Mouse (Mus musculus) midbrain, postnatal 0 days (tissue): ENCODE data around the gene Taf9. TPM values are rescaled to one million over a fixed set of nuclear protein-coding genes. Genes with fewer than 3 reads are reported as not detected.
A peak's percentile ranks its signal among the peaks of the same experiment; 100 is the strongest.

ENCODE experiments used
- ATAC-seq: fragments of 200-750 bp; cut with Nextera tagmentation; 2 replicates; pipeline ENCODE4 v1.8.0; 2017; ENCODE audit warnings: moderate number of reproducible peaks, mild to moderate bottlenecking, moderate TSS enrichment, moderate library complexity; ENCODE audit not compliant: low FRiP score
- DNase-seq: peaks from one replicate; pipeline ENCODE4 v3.0.0-alpha.2; 2015; ENCODE audit warnings: low spot score
- H3K27ac ChIP-seq: fragments of 300-500 bp; sonication (generic); 2 replicates; pipeline ENCODE4 v1.5.1; 2014; ENCODE audit warnings: low read depth, mild to moderate bottlenecking, low read length, mixed read lengths
- H3K27me3 ChIP-seq: fragments of 300-500 bp; sonication (generic); 2 replicates; pipeline ENCODE4 v1.6.1; 2014; ENCODE audit warnings: low read length, control low read depth, mixed read lengths; ENCODE audit not compliant: insufficient read depth
- H3K36me3 ChIP-seq: fragments of 300-500 bp; sonication (generic); 2 replicates; pipeline ENCODE4 v1.6.1; 2014; ENCODE audit warnings: low read length, control low read depth, mixed read lengths; ENCODE audit not compliant: insufficient read depth
- H3K4me1 ChIP-seq: fragments of 300-500 bp; sonication (generic); 2 replicates; pipeline ENCODE4 v1.6.1; 2014; ENCODE audit warnings: mild to moderate bottlenecking, control low read depth, antibody characterized with exemption, low read length, mixed read lengths; ENCODE audit not compliant: insufficient read depth
- H3K4me2 ChIP-seq: fragments of 300-500 bp; sonication (generic); 2 replicates; pipeline ENCODE4 v1.6.1; 2014; ENCODE audit warnings: low read depth, mild to moderate bottlenecking, low read length, mixed read lengths; ENCODE audit not compliant: poor library complexity, severe bottlenecking
- H3K4me3 ChIP-seq: fragments of 300-500 bp; sonication (generic); 2 replicates; pipeline ENCODE4 v1.5.1; 2014; ENCODE audit warnings: low read depth, mild to moderate bottlenecking, low read length, moderate library complexity
- H3K9ac ChIP-seq: fragments of 300-500 bp; sonication (generic); replicated peaks from 2 replicates; pipeline ENCODE4 v1.6.1; 2014; ENCODE audit warnings: mild to moderate bottlenecking, low read length, moderate library complexity, mixed read lengths; ENCODE audit not compliant: poor library complexity, severe bottlenecking
- H3K9me3 ChIP-seq: fragments of 300-500 bp; sonication (generic); 2 replicates; pipeline ENCODE4 v1.6.1; 2016; ENCODE audit warnings: low read length, control low read depth
- CTCF ChIP-seq: IDR thresholded peaks from 2 replicates; pipeline ENCODE4 v1.5.1; 2016; ENCODE audit warnings: antibody characterized with exemption, mild to moderate bottlenecking
- WGBS: fragments of 180-500 bp; shearing (Covaris S2); extraction: QIAGEN DNeasy Blood & Tissue Kit; methylation state at CpG from one replicate; pipeline ENCODE4 v1.1.7; 2014; 5-methylcytosine and 5-hydroxymethylcytosine counted together
- polyA plus RNA-seq: library from polyadenylated mRNA; unstranded; fragments of >200 nt; fragmentation: Nextera tagmentation; extraction: Ambion mirVana; gene quantifications from 2 replicates; pipeline ENCODE4 v1.2.1, GENCODE M21; 2015
- total RNA-seq: library from RNA; depleted of rRNA; stranded (reverse); fragments of >200 nt; gene quantifications from 2 replicates; pipeline ENCODE4 v1.2.3, GENCODE M21; 2014

The Taf9 gene
- total and polyA plus RNA-seq, 2 experiments from 2014 or later = 41.5 to 51.3 TPM

GRCm38 (mm10) chr13:100681615-100682014 is 30.2 kb downstream of the Taf9 start:
- 89% methylated on average over 8 of the region's 8 CpGs for WGBS

DNA sequence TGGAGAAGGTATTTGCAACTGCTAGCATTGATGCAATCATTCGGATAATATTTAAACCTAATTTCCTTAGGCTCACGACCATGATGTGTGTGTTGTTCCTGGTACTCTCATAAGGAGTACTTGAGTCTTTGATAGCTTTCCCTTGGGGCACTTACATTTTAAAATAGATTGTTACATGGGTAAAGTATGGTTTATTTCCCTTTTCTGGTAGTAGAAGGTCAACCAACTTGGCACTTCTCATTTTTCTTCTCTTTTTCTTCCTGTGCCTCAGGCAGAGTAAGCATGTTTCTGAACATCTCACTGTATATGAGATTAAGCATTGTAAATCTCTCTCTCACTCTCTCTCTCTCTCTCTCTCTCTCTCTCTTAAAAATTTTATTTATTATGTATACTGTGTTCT is 31.5 kb downstream of the Taf9 start:
- Histone ChIP-seq H3K27me3 (no peaks in the 10 kb centered on the region), H3K9ac (no peak overlapping the region), H3K9me3 (no peaks in the 10 kb centered on the region), H3K4me1 (no peaks in the 10 kb centered on the region), H3K4me2 (no peak overlapping the region), H3K27ac (no peak overlapping the region), H3K4me3 (no peak overlapping the region), H3K36me3 (no peaks in the 10 kb centered on the region)
- 91% methylated on average over 2 of the region's 2 CpGs for WGBS
- no peak for TF ChIP-seq CTCF
- ATAC-seq = no peak
- no peak for DNase-seq

More at GRCm38 (mm10) chr13:100681615-100682014, 30.2 kb downstream of the Taf9 start:
- no peak overlapping the region for H3K4me2 ChIP-seq
- DNase-seq = no peak
- ATAC-seq = no peak
- no peak overlapping the region for H3K27ac ChIP-seq
- no peaks in the 10 kb centered on the region for H3K4me1 ChIP-seq
- H3K27me3 ChIP-seq = no peaks in the 10 kb centered on the region
- H3K36me3 ChIP-seq = no peaks in the 10 kb centered on the region
- H3K9me3 ChIP-seq = no peaks in the 10 kb centered on the region
- H3K4me3 ChIP-seq = no peak overlapping the region
- no peak for TF ChIP-seq CTCF
- H3K9ac ChIP-seq = no peak overlapping the region

DNA sequence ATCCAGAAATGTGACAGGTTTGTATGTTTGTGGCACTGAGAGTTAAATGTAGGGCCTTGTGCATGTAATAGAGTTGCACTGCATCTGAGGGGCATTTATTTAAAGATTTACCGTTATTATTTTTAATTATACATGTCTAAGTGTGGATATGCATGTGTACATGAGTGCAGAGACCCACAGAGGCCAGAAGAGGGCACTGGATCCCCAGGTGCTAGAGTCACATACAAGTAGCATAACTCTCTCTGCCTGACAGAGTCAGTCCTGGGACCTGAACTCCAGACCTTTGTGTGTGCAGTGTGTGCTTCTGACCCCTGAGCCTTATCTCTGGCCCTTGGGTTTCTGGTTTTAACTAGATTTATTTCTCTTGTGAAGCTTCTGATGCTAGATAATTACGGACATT is 33.0 kb downstream of the Taf9 start:
- Histone ChIP-seq H3K9me3 (no peaks in the 10 kb centered on the region), H3K27ac (no peak overlapping the region), H3K9ac (no peak overlapping the region), H3K36me3 (no peaks in the 10 kb centered on the region), H3K4me1 (no peaks in the 10 kb centered on the region), H3K27me3 (no peaks in the 10 kb centered on the region), H3K4me3 (no peak overlapping the region), H3K4me2 (no peak overlapping the region)
- DNase-seq = no peak
- ATAC-seq = no peak
- TF ChIP-seq CTCF = peak; percentile 30; the same call in 1 of the 2 replicates
- 73% methylated on average over 2 of the region's 2 CpGs for WGBS

DNA sequence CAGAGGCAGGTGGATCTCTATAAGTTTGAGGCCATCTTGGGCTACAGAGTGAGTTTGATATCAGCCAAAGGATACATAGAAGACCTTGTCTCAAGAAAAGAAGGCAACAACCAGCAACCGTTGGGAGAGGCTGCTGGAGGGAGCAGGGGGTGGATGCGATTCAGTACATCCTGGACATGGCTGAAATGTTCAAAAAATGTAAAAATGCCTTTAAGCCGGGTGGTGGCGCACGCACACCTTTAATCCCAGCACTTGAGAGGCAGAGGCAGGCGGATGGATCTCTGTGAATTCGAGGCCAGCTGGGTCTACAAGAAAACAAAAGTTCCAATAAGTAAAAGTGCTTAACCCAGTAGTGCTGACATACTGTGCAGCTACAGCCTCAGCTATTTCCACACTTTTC is 36.1 kb downstream of the Taf9 start:
- WGBS = 59% methylated on average over 7 of the region's 7 CpGs

GRCm38 (mm10) chr13:100697541-100697940 is 46.2 kb downstream of the Taf9 start:
- DNase-seq (no peak), ATAC-seq (no peak)
- 96% methylated on average over 3 of the region's 3 CpGs for WGBS
- H3K4me2 ChIP-seq = no peak overlapping the region
- H3K36me3 ChIP-seq = peaks cover 32% of the 10 kb centered on the region
- no peak overlapping the region for H3K9ac ChIP-seq
- H3K27ac ChIP-seq = no peak overlapping the region
- H3K9me3 ChIP-seq = no peaks in the 10 kb centered on the region
- H3K4me1 ChIP-seq = no peaks in the 10 kb centered on the region
- H3K4me3 ChIP-seq = no peak overlapping the region
- no peak for TF ChIP-seq CTCF
- H3K27me3 ChIP-seq = no peaks in the 10 kb centered on the region

More for the DNA sequence above, 36.1 kb downstream of the Taf9 start:
- Histone ChIP-seq H3K27ac (no peak overlapping the region), H3K36me3 (no peaks in the 10 kb centered on the region; the same call in 1 of the 2 replicates), H3K9ac (no peak overlapping the region), H3K9me3 (no peaks in the 10 kb centered on the region), H3K4me1 (no peaks in the 10 kb centered on the region), H3K4me2 (no peak overlapping the region), H3K4me3 (no peak overlapping the region), H3K27me3 (no peaks in the 10 kb centered on the region)
- no peak for ATAC-seq
- no peak for TF ChIP-seq CTCF
- DNase-seq = no peak

DNA sequence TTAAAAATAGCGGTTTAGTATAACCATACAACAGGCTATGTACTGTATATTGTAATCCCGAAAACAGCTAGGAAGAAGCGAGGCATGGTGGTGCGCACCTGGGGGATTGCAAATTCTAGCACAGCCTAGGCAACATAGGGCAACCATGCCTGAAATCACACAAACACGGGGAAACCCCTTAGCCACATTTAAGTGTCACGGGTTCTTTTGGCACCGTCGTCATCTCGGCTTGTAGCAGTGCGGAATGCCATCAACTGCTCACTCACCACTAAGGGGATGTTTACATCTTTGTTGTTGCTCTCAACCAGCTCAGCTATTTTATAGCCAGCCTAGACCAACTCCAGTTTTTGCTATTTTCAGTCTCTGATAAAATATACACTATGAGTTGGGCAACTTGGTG is 47.5 kb downstream of the Taf9 start:
- no peaks in the 10 kb centered on the region for H3K9me3 ChIP-seq
- ATAC-seq (no peak), DNase-seq (no peak)
- no peak for TF ChIP-seq CTCF
- no peak overlapping the region for H3K4me3 ChIP-seq
- H3K27me3 ChIP-seq = no peaks in the 10 kb centered on the region
- WGBS = 99% methylated on average over 10 of the region's 10 CpGs
- H3K4me2 ChIP-seq = no peak overlapping the region
- H3K27ac ChIP-seq = no peak overlapping the region
- H3K9ac ChIP-seq = no peak overlapping the region
- H3K4me1 ChIP-seq = no peaks in the 10 kb centered on the region
- H3K36me3 ChIP-seq = peaks cover 44% of the 10 kb centered on the region
